ENCODE assay signal across 9 mouse cellular contexts in the genomic region with DNA sequence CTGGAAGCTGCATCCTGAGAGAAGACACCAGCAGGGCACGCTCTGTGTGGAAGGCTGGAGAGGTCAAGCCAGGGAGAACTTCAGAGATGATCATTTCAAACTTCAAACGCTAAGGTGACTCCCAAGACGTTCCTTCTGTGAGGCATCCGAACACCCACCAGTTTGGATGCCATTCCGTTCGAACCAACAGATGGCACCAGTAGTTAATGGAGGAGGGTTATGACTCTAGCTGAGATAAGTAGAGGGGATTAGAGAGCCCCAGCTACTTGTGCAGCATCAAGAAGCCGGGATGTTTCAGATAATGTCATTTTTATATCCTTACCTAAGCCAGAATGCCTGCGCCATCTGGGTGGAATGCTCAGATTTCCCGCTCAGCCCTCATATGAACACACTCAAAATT.
DNase-seq lines count a peak whose midpoint lies in the region; ATAC-seq lines count a peak whose summit lies in the region.
"Had no signal": no experiment of that assay in that cellular context is flagged by ENCODE, and none has a peak within 500 bp of the region (broad histone marks: within the 10 kb centered on the region; RNA-seq: fewer than 3 reads in every experiment).

No protein-coding gene starts in this region.

- H3K4me1 ChIP-seq in intestine, embryonic 14.5 days (replicated peaks; ENCODE audit: control insufficient read depth, insufficient read depth, low read length): no peaks in the 10 kb centered on the region
- H3K4me1 ChIP-seq in intestine, embryonic 16.5 days (ENCODE audit: control insufficient read depth, insufficient read depth, low read length): no peaks in the 10 kb centered on the region
- H3K4me1 ChIP-seq in forebrain, embryonic 14.5 days (ENCODE audit: control insufficient read depth, insufficient read depth, low read length): no peaks in the 10 kb centered on the region
- no peaks in the 10 kb centered on the region for H3K4me1 ChIP-seq in midbrain, embryonic 14.5 days (ENCODE audit: control insufficient read depth, insufficient read depth, low read length)
- H3K4me1 ChIP-seq: heart, embryonic 10.5 days had no signal

- 61% methylated on average over 9 of the region's 9 CpGs for WGBS in intestine, embryonic 14.5 days
- 55% methylated on average over 9 of the region's 9 CpGs for WGBS in intestine, embryonic 16.5 days
- WGBS in forebrain, embryonic 14.5 days: 60% methylated on average over 9 of the region's 9 CpGs
- WGBS in midbrain, embryonic 14.5 days: 59% methylated on average over 9 of the region's 9 CpGs

- no peak overlapping the region for H3K4me2 ChIP-seq in intestine, embryonic 14.5 days (ENCODE audit: low read length)
- no peak overlapping the region for H3K4me2 ChIP-seq in intestine, embryonic 16.5 days (ENCODE audit: low read depth, low read length)
- H3K4me2 ChIP-seq in forebrain, embryonic 14.5 days (ENCODE audit: low read length): no peak overlapping the region
- H3K4me2 ChIP-seq in midbrain, embryonic 14.5 days (ENCODE audit: low read length): no peak overlapping the region

- peak; percentile 53 for DNase-seq in intestine, embryonic 14.5 days (ENCODE audit: low spot score)
- DNase-seq in brain, adult 2 months (ENCODE audit: low read depth, low spot score): peak; percentile 73
- peak; percentile 72 for DNase-seq in forebrain, embryonic 14.5 days (ENCODE audit: low spot score)
- DNase-seq in midbrain, embryonic 14.5 days: peak; percentile 68
- DNase-seq in adrenal gland, postnatal 25 days: no peak
- DNase-seq in ovary, postnatal 36 days (ENCODE audit: low spot score): no peak

- H3K9ac ChIP-seq in intestine, embryonic 14.5 days (ENCODE audit: low read length): no peak overlapping the region
- no peak overlapping the region for H3K9ac ChIP-seq in intestine, embryonic 16.5 days (ENCODE audit: low read depth, low read length)
- no peak overlapping the region for H3K9ac ChIP-seq in forebrain, embryonic 14.5 days (ENCODE audit: low read length)
- no peak overlapping the region for H3K9ac ChIP-seq in midbrain, embryonic 14.5 days (replicated peaks; ENCODE audit: low read length)

- no peaks in the 10 kb centered on the region for H3K36me3 ChIP-seq in intestine, embryonic 14.5 days (ENCODE audit: control insufficient read depth, insufficient read depth, low read length)
- H3K36me3 ChIP-seq in intestine, embryonic 16.5 days (ENCODE audit: control insufficient read depth, insufficient read depth, low read length): no peaks in the 10 kb centered on the region
- no peaks in the 10 kb centered on the region for H3K36me3 ChIP-seq in forebrain, embryonic 14.5 days (ENCODE audit: control insufficient read depth, insufficient read depth, low read length)
- no peaks in the 10 kb centered on the region for H3K36me3 ChIP-seq in midbrain, embryonic 14.5 days (ENCODE audit: control insufficient read depth, insufficient read depth, low read length)
- H3K36me3 ChIP-seq: heart, embryonic 10.5 days had no signal

- no peaks in the 10 kb centered on the region for H3K27me3 ChIP-seq in intestine, embryonic 14.5 days (replicated peaks; ENCODE audit: control insufficient read depth, insufficient read depth, low read length)
- no peaks in the 10 kb centered on the region for H3K27me3 ChIP-seq in intestine, embryonic 16.5 days (replicated peaks; ENCODE audit: control insufficient read depth, insufficient read depth, low read length)
- no peaks in the 10 kb centered on the region for H3K27me3 ChIP-seq in forebrain, embryonic 14.5 days (replicated peaks; ENCODE audit: control insufficient read depth, insufficient read depth, low read length)
- no peaks in the 10 kb centered on the region for H3K27me3 ChIP-seq in midbrain, embryonic 14.5 days (ENCODE audit: control insufficient read depth, insufficient read depth, low read length)

- no peaks in the 10 kb centered on the region for H3K9me3 ChIP-seq in intestine, embryonic 14.5 days (ENCODE audit: control insufficient read depth, low read length)
- H3K9me3 ChIP-seq in intestine, embryonic 16.5 days (ENCODE audit: control insufficient read depth, low read length): no peaks in the 10 kb centered on the region
- H3K9me3 ChIP-seq in forebrain, embryonic 14.5 days (replicated peaks; ENCODE audit: control insufficient read depth, low read length): no peaks in the 10 kb centered on the region
- no peaks in the 10 kb centered on the region for H3K9me3 ChIP-seq in midbrain, embryonic 14.5 days (ENCODE audit: control insufficient read depth, low read length)
- H3K9me3 ChIP-seq: heart, embryonic 10.5 days had no signal

- no peak overlapping the region for H3K27ac ChIP-seq in intestine, embryonic 14.5 days (ENCODE audit: low read depth)
- H3K27ac ChIP-seq in intestine, embryonic 16.5 days (ENCODE audit: low read length): no peak overlapping the region
- H3K27ac ChIP-seq in forebrain, embryonic 14.5 days (ENCODE audit: low read depth, low read length): no peak overlapping the region
- H3K27ac ChIP-seq in midbrain, embryonic 14.5 days (replicated peaks; ENCODE audit: low read depth, low read length): no peak overlapping the region
- H3K27ac ChIP-seq: heart, embryonic 10.5 days had no signal

- no peak for ATAC-seq in intestine, embryonic 14.5 days (replicated peaks; ENCODE audit: low FRiP score, low TSS enrichment, low read depth)
- no peak for ATAC-seq in intestine, embryonic 16.5 days
- peak; percentile 62; the same call in 1 of the 2 replicates for ATAC-seq in forebrain, embryonic 14.5 days
- ATAC-seq in midbrain, embryonic 14.5 days (ENCODE audit: low FRiP score, low TSS enrichment): peak; percentile 20; the same call in 1 of the 2 replicates
- no peak for ATAC-seq in erythroid progenitor cell, adult 5-6 weeks (replicated peaks; ENCODE audit: low FRiP score, poor library complexity, severe bottlenecking)

- no peak overlapping the region for H3K4me3 ChIP-seq in intestine, embryonic 14.5 days (ENCODE audit: low read depth, low read length)
- H3K4me3 ChIP-seq in intestine, embryonic 16.5 days (ENCODE audit: low read length): no peak overlapping the region
- no peak overlapping the region for H3K4me3 ChIP-seq in forebrain, embryonic 14.5 days (ENCODE audit: low read depth, low read length)
- H3K4me3 ChIP-seq in midbrain, embryonic 14.5 days (replicated peaks; ENCODE audit: low read depth, low read length): no peak overlapping the region
- H3K4me3 ChIP-seq: heart, embryonic 10.5 days had no signal

Comparison
In these comparisons a context has a peak if more than half of its experiments do, and no peak if none do; other contexts are left out.
1. ATAC-seq: peak in forebrain, embryonic 14.5 days (single experiment) and midbrain, embryonic 14.5 days (single experiment); none in intestine, embryonic 14.5 days (single experiment), intestine, embryonic 16.5 days (single experiment) and erythroid progenitor cell, adult 5-6 weeks (single experiment).
2. DNase-seq: peak in intestine, embryonic 14.5 days (single experiment), brain, adult 2 months (single experiment), forebrain, embryonic 14.5 days (single experiment) and midbrain, embryonic 14.5 days (single experiment); none in adrenal gland, postnatal 25 days (single experiment) and ovary, postnatal 36 days (single experiment).